Mouse (Mus musculus) cerebral cortex, adult 2 months (tissue): ENCODE results near the gene Hist3h2a.

Experiments
- WGBS: fragments of 180-500 bp; shearing (Covaris S2); methylation state at CpG from one replicate; pipeline ENCODE4 v1.1.7; 2018; 5-methylcytosine and 5-hydroxymethylcytosine counted together

Gene Hist3h2a

DNA sequence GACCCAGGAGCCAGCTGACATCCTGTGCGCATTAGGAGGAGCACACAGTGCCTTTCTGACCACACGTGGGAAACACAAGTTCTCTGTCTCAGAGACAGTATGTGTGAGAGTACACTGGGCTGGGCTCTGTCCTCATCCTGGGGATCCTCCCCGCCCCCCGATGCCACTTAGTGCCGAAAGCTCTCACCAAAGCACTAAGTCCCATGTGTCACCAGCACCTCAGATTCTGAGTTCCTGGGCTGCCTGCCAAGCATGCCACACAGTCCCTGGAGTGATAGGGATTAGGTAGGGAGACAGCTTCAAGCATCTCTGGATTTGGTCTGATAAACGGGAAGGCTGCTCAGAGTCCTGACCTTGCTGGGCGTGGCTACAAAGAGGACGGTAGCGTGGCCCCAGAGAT lies 36.3 kb downstream of the Hist3h2a start:
- WGBS: 71% methylated on average over 9 of the region's 9 CpGs

- WGBS: 85% methylated on average over 3 of the region's 3 CpGs
Measured at GRCm38 (mm10) chr11:58991911-58992310, 37.4 kb downstream of the Hist3h2a start.

DNA sequence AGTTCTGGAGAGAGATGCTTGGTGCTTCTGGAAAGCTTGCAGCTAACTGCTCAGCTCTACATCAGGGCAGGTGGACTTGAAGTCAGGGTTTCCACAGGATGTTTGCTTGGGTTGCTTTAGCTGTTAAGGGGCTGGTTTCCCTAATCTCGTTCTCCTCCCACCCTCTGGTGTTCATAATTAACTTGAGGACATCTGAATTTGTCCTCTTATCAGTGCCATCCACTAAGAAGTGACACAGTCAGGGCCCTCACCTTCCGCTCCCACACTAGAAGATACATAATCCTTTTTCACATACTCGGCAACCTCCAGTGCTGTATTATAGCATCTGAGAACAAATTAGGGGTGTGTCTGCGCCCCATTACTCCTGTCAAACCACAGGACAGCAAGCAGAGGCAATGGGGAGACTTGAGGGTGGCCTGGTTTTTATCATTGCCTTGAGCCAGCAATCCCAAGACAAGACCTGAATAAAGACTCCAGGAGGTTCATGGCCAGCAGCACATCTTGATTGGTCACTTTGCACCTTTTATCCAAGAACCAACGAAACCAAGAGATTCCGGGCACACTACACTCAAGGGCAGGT lies 38.7 kb downstream of the Hist3h2a start:
- 83% methylated on average over 6 of the region's 6 CpGs for WGBS

DNA sequence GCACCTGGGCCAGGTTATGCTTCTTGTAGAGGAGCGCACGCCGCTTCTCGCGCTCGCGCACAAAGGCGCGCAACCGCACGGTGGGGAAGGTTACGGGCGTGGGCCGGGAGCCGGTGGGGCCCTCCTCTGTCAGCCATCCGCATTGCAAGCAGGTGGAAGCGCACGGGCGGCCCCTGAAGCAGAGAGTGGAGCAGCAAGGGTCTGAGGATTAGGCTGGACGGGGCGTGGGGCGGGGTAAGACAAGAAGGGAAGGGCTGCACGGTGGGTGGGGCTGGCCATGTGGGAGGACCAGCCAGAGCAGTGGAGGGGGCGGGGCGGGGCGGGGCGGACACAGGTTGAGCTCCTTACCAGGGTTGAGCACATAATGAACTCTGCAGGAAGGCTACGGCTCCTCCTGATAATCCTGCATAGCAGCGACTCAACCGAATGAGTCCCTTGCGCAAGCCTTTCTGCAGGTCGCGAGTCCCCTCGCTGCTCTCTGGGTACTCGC lies 39.9 kb downstream of the Hist3h2a start:
- WGBS: 3% methylated on average over 32 of the region's 35 CpGs

DNA sequence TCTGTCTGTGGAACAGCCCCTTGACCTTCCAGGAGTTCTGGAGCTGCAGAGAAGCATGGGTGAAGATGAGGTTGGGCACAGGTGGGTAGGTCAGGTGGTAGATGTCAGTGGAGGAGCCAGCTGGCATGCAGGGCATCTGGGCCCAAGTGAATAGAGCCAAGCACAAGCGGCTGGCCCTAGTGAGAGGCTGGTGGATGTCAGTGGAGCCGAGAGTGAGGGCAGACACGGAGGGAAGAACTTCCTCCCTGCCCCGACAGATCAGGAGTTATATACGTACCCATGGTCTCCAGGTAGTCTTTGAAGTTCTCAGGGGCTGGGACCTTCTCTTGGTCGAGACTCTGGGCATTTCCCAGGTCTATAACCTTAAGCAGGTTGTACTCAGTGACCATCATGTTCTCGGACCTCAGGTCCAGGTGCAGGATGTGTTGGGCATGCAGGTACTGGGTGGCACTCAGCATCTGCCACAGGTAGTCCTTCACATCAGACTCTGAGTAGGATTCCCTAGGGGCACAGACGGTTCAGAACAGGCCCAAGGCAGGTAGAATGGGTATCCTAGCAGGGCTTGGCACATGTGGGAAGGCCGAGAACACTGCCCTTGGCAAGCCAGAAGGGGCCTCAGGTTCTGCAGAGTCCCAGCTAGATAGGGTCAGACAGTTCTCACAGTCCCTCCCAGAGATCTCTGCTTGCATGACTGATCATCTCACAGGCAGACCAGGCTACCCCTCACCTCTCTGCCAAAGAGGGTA lies 40.7 kb downstream of the Hist3h2a start:
- 84% methylated on average over 9 of the region's 9 CpGs for WGBS

DNA sequence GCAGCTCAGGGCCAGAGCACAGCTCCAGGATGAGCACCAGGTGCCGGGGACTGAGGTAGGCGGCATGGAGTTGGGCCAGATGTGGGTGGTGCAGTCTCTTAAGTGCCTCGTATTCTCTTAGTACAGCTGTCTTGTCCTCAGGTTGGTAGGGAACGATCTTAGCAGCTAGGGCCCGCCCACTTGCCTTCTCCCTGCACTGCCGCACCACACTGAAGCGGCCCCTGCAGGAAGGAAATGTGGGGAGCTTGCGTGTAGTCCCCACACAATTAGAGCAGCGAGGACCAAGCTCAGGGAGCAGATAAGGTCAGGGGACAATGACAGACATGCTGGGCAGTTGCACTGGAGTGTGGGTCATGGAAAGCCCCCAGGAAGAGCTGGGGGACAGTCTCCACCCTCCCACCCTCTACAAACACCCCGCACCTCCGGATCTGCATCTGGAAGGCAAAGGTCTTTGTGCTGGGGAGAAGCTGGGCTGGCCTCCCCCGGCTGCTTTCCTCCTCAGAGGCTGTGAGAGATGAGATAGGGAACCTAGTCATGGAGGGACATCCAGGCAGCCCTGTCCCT lies 41.4 kb downstream of the Hist3h2a start:
- 43% methylated on average over 12 of the region's 12 CpGs for WGBS

GRCm38 (mm10) chr11:58997541-58997940 lies 43.1 kb downstream of the Hist3h2a start:
- WGBS: 87% methylated on average over 5 of the region's 5 CpGs

DNA sequence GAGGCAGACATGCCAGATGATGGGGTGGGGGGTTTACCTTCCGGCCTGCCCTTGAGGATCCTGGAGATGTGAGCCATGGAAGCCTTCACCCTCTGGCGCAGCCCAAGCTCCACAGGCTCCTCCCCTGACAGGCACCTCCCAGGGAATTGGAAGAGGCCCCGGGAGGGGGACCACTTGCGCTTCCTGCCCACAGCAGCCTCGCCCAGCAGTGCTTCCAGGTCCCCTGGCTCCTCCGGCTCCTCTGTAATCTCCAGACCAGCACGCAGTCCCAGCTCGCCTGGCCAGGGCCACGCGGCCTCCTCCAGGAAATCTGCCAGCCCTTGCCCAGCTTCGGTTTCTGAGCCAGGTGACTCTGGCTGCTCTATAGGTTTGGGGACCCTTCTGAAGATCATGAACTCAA lies 44.7 kb downstream of the Hist3h2a start:
- 72% methylated on average over 11 of the region's 11 CpGs for WGBS

- WGBS: 85% methylated on average over 6 of the region's 6 CpGs
Measured at GRCm38 (mm10) chr11:58999830-59000229, 45.3 kb downstream of the Hist3h2a start.

- WGBS: 77% methylated on average over 21 of the region's 21 CpGs
Measured at GRCm38 (mm10) chr11:59000635-59001034, 46.1 kb downstream of the Hist3h2a start.

DNA sequence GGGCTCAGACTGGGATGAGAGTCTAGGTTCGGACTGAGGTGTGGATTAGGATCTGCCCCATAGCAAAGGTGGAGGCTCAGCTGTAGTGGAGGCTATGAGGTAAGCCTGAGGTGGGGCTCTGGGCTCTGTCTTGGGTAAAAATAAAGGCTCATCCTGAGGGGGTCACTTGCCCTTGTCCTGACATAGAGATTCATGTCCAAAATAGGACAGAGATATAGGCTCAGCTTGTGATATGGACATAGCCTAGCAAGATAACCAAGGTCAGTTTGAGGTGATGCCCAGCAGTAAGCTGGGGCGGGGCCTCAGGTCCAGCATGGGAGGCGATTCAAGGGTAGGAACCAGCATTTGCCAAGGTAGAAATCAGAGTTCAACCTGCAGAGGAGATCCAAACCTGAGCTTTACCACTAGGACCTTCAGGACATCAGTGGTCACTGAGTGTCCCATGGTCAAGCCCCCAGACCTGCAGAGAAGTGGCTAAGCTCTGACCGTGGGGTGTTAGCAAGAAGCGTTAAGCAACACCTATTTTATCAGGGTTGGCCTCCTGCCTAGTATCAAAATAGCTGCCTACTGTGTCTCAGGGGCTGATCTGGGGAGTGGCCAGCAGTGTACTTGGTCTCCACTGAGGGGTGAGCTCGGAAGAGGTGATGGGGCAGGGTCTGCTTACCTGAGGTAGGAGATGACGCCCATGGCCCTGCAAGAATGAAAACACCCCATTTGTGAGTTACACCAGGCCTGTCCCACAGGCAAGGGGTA lies 48.0 kb downstream of the Hist3h2a start:
- 86% methylated on average over 7 of the region's 7 CpGs for WGBS
